Mouse (Mus musculus) G1E (cell line): ENCODE results near the gene Syt8.

Experiments used
- CTCF ChIP-seq: IDR thresholded peaks from 2 replicates; pipeline ENCODE4 v1.5.1; 2012; ENCODE audit warnings: low read depth, low read length, inconsistent platforms, mixed read lengths
- GATA1 ChIP-seq: IDR thresholded peaks from 2 replicates; pipeline ENCODE4 v1.6.1; 2012; ENCODE audit warnings: borderline replicate concordance, low read length, inconsistent platforms, mixed read lengths
- GATA2 ChIP-seq: IDR thresholded peaks from 2 replicates; pipeline ENCODE4 v1.6.1; 2012; ENCODE audit warnings: low read depth, low read length, inconsistent platforms, borderline replicate concordance
- POLR2AphosphoS5 ChIP-seq: IDR thresholded peaks from 2 replicates; pipeline ENCODE4 v1.6.1; 2012; ENCODE audit warnings: low read depth, low read length, inconsistent platforms; ENCODE audit not compliant: insufficient replicate concordance
- TAL1 ChIP-seq: conservative IDR thresholded peaks from 2 replicates; pipeline ENCODE4 v1.6.1; 2012; ENCODE audit warnings: low read depth, low read length, inconsistent platforms, mixed read lengths

- no peak for TF ChIP-seq CTCF
- TF ChIP-seq GATA1, result no peak
- TF ChIP-seq TAL1, result no peak
- no peak for TF ChIP-seq POLR2AphosphoS5
- TF ChIP-seq GATA2, result no peak
These were observed 48.8 kb upstream of the Syt8 start for GRCm38 (mm10) chr7:142385742-142386403.
